Mouse (Mus musculus) testis, adult 2 months (tissue): ENCODE measurements around the gene Syt2.

Source experiments
- CTCF ChIP-seq: fragments of 200-500 bp; IDR thresholded peaks from 2 replicates; pipeline ENCODE4 v1.5.1; 2012; ENCODE audit warnings: low read depth, mild to moderate bottlenecking, inconsistent platforms, low read length, moderate library complexity; ENCODE audit not compliant: control insufficient read depth, insufficient read depth, insufficient replicate concordance
- POLR2A ChIP-seq: fragments of 200-500 bp; IDR thresholded peaks from 2 replicates; pipeline ENCODE4 v1.6.1; 2012; ENCODE audit warnings: low read depth, mild to moderate bottlenecking, inconsistent platforms, low read length, moderate library complexity; ENCODE audit not compliant: control insufficient read depth

GRCm38 (mm10) chr1:134645408-134646200 is 873 bp upstream of the Syt2 start:
- TF ChIP-seq POLR2A (no peak), CTCF (no peak)
